Mouse (Mus musculus) megakaryocyte progenitor cell, adult 5-6 weeks (primary cell): Measurements from ENCODE around the gene Csnk1d. TPM values are rescaled to one million over a fixed set of nuclear protein-coding genes. Genes with fewer than 3 reads are reported as not detected.

Experiments
- ATAC-seq: replicated peaks from 2 replicates; pipeline ENCODE4 v1.8.0; 2016; ENCODE audit warnings: mild to moderate bottlenecking, moderate TSS enrichment, inconsistent platforms; ENCODE audit not compliant: poor library complexity
- total RNA-seq, 2 experiments: library from RNA; stranded (forward) in 1 of 2; stranded (reverse) in 1 of 2; fragments of 157-497, 149-512 nt in 1 of 2; fragments of 200-1000 nt in 1 of 2; gene quantifications; 2 replicates each; pipeline versions ENCODE4 v1.2.3 to v1.2.4; 2015 to 2017

Csnk1d gene
- total RNA-seq, 2 experiments from 2014 or later, result 51.3 to 69.8 TPM

DNA sequence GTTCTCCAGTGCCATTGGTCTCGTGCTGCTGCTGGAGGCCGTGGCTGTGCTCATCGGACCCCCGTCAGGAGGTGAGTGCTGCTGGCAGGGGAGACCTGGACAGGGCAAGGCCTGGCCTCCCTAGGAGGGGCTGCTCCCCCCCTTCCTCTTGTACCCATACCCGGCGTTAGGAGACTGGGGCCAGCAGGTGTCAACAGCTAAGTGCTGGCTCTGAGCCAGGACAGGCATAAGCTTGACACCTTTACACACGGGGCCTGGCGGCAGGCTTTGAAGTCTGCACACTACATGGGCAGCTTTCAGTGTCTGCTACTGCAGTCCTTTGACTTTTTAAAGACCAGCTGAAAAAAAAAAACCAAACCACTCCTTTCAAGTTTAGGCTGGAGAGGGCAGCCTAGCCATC lies 34.1 kb downstream of the Csnk1d start:
- ATAC-seq, result no peak

DNA sequence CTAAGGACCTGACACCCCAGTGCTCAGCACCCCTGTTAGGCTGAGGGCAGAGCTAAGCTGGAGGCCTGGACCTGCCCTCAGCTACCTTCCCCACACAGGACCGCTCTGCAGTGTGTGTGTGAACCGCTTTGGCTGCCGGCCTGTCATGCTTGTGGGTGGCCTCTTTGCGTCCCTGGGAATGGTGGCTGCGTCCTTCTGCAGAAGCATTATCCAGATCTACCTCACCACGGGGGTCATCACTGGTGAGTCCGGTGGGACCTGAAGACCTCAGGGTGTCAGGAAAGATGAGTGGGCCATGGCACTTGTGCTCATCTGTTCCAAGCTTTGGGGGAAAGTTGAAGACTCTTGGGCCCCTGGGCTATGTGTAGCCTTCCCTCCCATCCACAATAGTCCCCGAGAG lies 35.4 kb downstream of the Csnk1d start:
- ATAC-seq, result no peak

DNA sequence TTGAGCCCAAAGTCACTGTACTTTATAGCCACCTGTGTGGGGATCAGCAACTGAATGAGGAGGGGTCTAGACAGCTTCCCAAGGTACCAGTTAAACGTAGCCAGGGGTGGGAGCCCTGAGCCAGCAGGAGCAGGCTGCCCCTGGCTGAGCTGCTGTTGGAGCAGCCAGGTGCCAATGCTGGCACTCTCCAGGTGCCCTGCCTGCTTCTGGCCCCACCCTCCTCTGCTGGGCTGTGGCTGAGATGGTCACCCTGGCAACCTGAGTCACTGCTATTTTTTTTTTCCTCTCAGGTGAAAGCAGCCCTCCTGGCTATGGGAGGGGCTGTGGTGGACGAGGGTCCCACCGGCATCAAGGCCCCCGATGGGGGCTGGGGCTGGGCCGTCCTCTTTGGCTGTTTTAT lies 36.2 kb downstream of the Csnk1d start:
- ATAC-seq, result no peak

DNA sequence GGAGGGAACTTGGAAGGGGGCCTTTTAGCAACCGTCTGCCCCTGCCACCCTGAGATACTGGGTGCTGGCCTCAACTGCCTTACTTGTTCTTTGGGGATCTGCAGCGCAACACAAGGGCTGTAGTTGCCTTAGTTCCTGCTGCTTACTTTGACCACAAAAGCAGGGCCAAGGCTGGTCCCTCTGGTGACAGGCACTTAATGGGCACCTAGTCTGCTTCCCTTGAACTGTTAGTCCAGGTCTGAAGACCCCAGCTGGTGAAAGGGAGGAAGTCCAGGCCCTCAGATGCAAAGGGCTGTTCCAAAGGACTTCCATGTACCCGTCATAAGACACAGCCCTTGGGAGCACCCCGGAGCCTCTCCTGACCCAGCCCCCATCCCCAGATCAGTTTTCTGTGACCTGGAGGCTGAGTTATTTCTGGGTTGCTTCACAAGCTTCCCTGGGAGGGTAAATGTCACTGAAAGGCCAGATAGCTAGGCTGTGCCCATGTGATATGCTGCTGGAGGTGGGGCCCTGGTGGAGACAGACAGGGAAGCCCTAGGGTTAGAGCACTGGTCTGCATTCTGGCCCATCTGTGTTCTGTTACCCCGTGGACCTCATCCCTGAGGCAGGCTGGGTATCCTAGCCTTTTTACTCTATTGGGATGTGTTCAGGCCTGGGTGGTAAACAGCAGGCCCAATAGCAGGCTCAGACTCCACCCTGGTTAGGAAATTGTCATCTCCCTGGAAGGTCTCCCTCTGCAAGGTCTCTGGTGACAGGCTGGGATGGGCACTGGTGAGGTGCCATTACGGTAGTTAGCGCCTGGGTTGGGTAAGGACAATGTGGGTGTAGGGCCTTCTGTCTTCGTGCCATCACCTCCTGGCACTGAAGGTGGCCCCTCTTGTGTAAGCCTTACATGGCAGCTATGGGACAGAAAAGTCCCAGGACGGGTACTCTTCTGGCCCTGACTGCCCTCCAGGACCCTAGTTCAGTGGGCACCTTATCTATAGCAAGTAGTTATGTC lies 39.1 kb downstream of the Csnk1d start:
- ATAC-seq, result no peak

DNA sequence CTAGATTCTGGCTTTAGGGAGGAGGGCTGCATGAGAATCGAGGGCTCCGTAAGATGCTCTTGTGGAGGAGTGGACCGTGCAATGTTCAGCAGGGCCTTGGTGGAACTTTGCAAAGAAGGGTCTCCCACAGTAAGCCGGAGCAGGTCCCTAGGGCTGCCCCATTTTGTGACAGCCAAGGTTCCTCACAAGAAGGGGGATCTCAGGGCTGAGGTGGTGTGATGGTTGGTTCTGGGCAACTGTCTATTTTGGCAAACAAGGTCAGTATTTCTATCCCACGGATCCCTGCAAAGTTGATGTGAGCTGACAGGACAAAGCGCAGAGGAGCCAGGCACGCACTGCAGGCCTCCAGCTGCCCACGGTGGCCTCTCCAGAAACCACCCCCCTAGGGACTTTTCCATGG lies 39.9 kb downstream of the Csnk1d start:
- no peak for ATAC-seq

DNA sequence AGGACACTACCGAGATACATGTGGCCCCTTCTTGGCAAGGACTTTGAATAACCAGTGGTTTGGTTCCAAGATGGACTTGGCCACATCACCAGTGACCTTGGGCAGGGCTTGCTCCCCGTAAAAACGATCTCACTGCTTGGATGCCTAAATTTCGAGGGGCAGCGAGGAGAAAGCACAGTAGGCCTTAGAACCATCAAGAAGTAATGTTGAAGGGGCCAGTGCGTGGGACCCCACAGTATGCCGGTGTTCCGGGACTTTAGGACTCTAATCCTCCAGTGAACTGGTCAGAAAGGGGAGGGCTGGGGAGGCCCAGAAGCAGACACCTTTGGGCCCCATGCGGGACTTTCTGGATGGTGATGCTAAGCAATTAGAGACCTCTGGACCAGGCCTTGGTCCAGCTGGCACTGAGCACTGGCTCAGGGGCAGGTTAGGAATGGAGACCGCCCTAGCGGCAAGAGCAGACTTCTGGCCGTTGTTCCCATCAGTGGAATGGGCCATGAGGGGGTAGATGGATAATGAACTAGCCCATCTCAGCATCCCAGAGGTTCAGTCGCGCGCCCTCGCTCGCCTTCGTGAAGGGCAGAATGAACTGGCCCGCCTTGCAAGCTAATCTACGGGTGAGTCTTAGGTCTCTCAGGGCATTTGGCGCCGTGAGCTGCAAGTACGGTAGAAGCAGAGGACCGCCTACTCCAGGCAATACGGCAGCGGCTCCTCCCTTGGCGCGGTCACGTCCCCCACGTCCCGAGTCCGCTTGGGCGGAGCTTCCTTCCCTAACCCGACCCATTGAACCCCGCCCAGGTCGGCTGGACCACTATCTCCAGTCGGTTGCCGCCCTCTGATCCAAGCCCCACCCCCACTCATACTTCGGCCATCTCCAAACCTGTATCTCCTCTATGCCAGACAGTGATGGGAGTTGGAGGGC lies 40.6 kb downstream of the Csnk1d start:
- peak; percentile 86 for ATAC-seq

DNA sequence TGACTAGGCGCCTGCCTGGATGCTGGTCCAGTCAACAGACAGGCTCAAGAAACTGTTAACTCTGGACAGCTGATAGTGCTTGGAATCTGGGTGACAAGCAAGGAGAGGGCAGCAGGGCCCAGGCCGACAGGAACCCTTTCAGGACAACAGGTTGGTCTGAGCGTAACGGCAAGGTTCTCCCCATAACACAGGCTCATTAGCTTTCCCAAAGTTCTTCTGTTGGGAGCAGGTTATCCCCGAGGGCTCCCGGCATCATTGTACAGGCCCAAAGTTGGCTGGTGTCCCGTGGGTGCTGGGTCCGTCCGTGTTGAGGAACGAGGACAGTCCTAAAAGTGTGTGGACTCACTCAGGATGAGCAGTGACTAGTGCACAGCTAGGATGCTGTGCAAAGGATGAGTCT lies 41.3 kb downstream of the Csnk1d start:
- ATAC-seq, result no peak

DNA sequence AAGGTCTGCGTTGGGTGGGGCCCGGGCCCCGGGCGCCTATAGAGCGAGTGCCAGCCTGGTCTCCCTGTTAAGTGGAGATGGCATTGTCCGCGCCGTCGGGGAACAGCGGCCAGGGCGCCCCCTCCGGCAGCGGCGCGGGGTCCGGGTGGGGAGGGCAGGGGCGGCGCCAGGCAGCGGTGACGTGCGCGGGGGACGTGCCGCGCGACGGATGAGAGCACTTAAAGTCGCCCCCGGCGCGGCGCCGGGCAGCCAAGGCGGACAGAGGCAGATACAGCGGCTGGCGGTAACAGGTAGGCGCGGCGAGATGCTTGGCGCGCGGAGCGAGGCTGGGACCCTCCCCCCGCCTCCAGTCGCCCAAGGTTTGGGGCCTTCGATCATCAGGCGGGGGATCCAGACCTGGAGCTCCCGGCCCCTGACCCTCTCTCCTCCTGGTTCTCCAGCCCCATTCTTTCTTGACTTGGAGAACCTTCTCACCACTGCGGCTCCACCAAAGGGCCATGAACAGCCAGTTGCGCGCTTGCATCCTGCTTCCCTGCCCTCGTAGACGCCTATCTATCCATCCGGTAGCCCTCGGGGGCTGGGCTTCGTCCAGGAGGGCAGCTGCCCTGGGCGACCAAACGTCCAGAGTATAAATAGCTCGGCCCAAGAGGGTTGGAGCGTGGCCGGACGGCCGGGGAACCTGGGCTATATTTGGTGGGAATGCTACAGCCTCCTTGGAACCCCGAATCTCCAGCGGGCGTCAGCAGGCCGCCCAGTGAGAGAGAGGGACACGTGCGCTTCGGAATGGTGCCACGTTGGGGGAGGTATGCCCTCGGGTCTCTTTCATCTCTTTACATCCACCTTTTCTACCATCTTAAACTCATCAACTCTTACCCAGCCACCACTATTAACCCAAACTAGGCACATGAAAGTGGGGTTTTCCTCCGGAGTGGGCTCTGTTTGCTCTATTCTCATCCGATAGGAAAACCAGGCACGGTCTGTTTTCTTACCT lies 42.0 kb downstream of the Csnk1d start:
- ATAC-seq, result peak; percentile 18

DNA sequence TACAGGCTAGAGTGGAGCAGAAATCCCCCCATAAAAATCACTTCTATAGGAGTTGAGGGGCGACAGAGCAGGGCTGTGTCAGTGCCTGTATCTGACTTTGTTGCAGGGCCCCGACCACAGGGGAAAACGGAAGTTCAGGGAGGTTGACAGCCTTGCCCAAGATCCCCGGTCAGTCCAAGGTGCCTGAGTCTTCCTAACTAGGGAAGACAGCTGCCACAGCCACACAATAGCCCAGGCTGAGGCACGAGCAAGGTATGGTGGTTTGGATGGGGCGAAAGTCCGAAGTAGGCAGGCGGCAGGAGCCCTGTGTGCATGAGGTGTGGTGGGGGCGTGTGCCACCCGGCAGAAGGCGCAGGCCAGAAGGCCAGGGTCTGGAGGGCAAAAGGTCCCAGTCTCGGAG lies 42.8 kb downstream of the Csnk1d start, which contains the start of gene Slc16a3:
Gene Slc16a3 (plus strand): TSS at position 153 of the 400 bp plus-strand sequence.
- peak; percentile 45 for ATAC-seq

DNA sequence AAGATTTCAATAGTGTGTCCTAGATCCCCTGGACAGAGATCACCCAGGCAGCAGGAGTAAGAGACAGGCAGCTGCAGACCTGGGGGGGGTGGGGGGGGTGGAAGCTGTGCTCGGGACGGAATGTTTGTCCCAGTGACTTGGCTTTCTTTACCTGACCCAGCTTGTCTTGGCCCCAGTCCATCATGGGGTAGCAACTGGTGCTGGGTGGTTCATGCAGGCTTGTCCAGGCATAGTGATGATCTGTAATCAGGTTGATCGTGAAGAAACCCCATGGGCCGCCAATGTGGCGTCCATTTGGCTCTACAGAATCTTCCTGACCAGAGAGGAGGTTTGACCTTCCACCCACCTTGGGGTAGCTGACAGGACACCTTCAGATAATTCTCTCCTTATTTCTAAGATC lies 45.2 kb downstream of the Csnk1d start:
- no peak for ATAC-seq

DNA sequence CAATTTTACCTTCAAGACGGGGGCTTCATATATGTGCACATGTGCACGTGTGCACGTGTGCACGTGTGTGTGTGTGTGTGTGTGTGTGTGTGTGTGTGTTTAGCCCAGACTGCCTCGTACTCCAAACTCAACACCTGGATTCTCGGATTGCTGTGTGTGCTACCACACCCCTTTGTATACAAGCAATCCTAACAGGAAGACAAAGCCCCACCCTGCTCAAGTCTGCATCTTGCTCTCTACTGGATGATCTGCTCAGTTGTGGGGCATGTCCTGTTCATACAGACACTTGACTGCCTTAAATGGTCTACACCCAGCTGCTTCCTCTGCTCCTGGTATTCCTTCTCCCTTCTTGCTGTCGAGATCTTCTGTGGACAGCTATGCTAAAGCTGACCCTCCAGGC lies 45.9 kb downstream of the Csnk1d start:
- ATAC-seq, result no peak

DNA sequence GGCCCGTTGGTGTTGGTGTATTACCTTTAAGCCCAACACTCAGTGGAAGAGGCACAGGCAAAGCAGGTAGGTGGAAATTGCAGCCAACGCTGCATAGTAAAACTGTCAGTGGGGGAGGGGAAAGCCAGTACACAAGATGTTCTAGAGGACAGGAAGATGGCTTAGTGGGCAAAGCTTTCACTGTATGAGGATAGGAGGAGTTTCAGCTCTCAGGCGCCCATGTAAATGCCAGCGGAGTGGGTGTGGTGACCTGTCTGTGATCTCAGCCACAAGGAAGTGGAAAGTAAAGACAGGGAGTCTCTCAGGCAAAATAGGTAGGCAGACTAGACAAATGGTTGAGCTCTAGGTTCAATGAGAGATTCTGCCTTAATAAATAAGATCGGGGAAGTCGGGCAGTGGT lies 50.2 kb downstream of the Csnk1d start:
- ATAC-seq, result no peak

DNA sequence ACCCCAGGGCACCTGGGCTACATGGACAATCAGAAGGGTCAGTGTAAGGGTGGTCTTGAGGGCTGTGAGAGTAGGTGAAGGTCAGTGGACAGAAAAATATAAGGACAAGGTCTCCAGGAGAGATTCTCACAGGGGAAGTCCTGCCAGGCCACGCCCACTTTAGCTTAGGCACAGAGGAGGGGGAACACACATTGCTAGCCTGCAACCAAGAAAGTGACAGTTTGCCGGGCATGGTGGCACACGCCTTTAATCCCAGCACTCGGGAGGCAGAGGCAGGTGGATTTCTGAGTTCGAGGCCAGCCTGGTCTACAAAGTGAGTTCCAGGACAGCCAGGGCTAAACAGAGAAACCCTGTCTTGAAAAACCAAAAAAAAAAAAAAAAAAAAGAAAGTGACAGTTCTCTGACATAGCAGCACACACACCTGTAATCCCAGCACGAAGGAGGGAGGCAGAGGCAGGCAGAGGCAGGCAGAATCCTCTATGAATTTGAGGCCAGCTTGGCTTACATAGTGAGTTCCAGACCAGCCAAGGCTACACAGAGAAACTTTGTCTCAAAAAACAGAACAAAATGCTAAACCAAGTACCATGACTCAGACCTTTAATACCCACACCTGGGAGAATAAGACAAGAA lies 51.3 kb downstream of the Csnk1d start:
- ATAC-seq, result peak; percentile 45; the same call in 1 of the 2 replicates

DNA sequence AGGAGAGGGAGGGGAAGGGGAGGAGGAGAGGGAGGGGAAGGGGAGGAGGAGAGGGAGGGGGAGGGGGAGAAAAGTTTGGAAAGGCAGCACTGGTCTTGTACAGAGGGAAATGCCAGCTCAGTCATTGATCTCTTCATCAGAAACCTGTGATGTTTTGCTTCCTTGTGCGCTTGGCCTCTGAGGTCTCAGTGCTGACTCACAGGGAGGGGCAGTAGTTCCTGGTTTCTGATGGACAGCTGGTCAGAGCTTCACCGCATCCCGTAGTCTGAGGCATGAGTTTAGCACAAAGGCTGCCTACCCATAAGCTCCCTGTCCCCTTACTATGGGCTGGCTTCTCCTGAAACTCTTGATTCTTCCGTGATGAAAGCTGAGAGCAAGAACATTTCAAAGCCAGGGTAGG lies 52.3 kb downstream of the Csnk1d start:
- peak; percentile 84 for ATAC-seq

DNA sequence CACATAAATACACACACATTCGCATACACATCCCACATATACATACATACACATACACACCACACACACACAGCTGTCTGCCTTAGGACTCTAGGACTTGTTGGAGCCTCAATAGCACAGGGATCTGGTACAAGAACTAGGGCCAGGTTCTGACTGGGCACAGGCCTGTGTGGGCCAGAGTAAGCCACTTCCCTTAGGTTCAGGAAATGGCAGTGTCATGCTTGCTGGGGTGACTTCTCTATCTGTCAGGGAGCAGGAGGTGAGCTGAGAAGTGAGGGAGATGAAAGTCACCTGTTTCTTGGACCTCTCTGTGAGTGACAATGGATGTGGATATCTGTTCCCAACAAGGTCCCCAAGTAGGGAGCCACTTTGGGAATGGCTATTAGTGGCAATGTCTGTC lies 53.2 kb downstream of the Csnk1d start:
- ATAC-seq, result peak; percentile 54

DNA sequence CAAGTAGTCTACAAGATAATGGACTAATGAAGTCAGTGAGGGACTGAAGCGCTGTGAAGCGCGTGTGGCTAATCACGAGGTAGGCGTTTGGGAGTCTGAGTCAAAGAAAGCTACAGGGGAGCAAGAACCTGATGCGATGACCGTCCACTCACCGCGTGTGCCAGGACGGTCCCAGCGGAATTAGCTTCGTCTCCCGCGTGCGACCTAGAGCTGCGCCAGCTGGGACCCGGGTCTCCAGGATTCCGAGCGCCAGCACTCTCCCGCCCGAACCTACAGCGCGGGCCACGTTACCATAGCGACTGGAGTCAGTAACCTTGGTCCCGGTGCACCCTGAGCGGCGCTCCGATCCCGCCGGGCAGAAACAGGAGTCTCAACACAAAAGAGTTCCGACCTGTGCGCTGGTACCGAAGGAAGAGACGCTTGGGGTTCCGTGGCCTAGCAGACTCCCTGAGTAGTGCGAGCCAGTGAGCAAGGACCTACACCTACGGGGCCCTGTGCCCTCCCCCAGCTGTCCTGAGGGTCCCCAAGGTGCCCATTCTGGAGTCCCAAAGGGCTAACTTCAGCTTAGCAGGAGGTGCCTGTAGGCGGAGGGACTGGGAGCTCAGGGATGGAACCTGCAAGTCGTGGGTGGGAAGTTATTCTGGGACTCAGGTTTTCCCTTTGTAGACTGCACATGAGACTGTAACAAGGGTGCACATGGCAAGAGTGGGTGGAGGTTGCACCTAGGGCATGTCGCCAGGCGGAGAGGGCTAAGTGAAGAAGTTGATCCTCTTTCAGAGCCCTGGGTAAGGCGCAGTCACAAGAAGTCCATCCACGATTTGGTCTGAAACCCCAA lies 58.3 kb downstream of the Csnk1d start, which contains the start of gene Ccdc57:
Gene Ccdc57 (minus strand): TSS at position 309 of the 835 bp plus-strand sequence.
- peak; percentile 98 for ATAC-seq

DNA sequence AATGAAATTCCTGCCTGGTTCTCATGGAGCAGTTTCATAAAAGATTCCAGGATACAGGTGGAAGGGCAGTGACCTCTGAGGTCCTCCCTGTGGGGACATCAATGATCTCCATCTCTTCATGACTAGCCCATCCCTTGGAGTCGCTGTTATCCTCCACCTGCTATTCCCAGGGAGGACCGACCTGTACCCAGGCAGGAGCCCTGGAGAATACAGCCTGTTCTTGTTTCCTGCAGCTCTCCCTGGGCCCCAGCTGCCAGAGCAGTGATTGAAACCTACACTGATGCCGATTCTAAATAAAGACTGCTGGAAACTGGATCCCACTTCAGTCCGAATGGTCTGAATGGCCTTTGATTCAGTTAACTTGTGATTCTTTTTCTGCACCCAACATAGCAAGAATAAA lies 59.7 kb downstream of the Csnk1d start:
- no peak for ATAC-seq

DNA sequence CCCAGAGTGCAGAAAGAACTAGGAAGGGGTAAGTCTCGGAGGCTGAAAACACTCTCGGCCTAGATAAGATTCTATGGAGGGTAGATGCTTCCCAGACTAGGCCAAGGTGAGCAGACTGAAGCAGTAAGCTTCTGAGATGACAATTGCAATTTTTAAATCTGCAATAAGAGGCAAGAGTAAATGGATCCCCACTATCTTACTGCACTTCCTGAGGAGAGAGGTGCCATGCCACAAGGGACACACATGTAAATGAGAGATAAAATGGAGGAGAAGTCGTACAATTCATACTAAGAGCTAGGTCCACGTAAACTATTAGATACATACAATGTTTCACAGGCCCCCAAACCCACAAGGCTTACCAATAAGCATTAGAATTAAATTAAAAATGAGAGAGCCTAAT lies 62.7 kb downstream of the Csnk1d start:
- ATAC-seq, result no peak

DNA sequence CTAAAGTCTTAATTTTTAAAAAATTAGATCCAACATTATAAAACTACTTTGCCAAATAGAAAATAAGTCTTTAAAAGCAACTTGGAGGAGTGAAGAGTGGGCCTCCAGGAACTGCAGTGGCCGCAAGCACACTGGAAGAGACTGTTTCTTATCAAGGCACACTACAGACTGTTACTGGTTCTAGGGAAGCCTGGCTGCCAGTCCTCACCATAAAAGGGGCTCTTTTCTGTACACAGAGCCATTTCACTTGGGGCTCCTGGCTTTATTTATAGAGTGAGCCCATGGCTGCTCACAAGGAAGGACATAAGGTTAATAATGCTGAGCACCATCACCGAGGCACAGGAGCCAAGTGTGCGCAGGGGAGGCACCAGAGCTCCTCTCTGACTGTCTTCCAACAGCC lies 68.6 kb downstream of the Csnk1d start:
- no peak for ATAC-seq
